Mouse (Mus musculus) limb, embryonic 11.5 days (tissue): Measurements from ENCODE around the gene Adssl1. TPM values are rescaled to one million over a fixed set of nuclear protein-coding genes. Genes with fewer than 3 reads are reported as not detected.
A peak's percentile ranks its signal among the peaks of the same experiment; 100 is the strongest.

ENCODE experiments used
- ATAC-seq: fragments of 200-750 bp; cut with Nextera tagmentation; 2 replicates; pipeline ENCODE4 v1.8.0; 2017; ENCODE audit warnings: low read depth; ENCODE audit not compliant: insufficient number of reproducible peaks, low FRiP score, low TSS enrichment
- DNase-seq: peaks from one replicate; pipeline ENCODE4 v3.0.0-alpha.2; 2015; ENCODE audit warnings: low spot score
- H3K27ac ChIP-seq: fragments of 300-500 bp; sonication (generic); replicated peaks from 2 replicates; pipeline ENCODE4 v1.5.1; 2014; ENCODE audit warnings: low read depth, mild to moderate bottlenecking, low read length
- H3K27me3 ChIP-seq: fragments of 300-500 bp; sonication (generic); 2 replicates; pipeline ENCODE4 v1.6.1; 2014; ENCODE audit warnings: mild to moderate bottlenecking, low read length, mixed read lengths; ENCODE audit not compliant: control insufficient read depth, insufficient read depth
- H3K36me3 ChIP-seq: fragments of 300-500 bp; sonication (generic); 2 replicates; pipeline ENCODE4 v1.6.1; 2014; ENCODE audit warnings: mild to moderate bottlenecking, low read length, moderate library complexity, mixed read lengths; ENCODE audit not compliant: control insufficient read depth, insufficient read depth
- H3K4me1 ChIP-seq: fragments of 300-500 bp; sonication (generic); 2 replicates; pipeline ENCODE4 v1.6.1; 2014; ENCODE audit warnings: low read length, mixed read lengths; ENCODE audit not compliant: control insufficient read depth, insufficient read depth
- H3K4me2 ChIP-seq: fragments of 300-500 bp; sonication (generic); 2 replicates; pipeline ENCODE4 v1.6.1; 2014; ENCODE audit warnings: low read depth, mild to moderate bottlenecking, moderate library complexity; ENCODE audit not compliant: severe bottlenecking
- H3K4me3 ChIP-seq: fragments of 300-500 bp; sonication (generic); 2 replicates; pipeline ENCODE4 v1.5.1; 2014; ENCODE audit warnings: low read depth, low read length
- H3K9ac ChIP-seq: fragments of 300-500 bp; sonication (generic); 2 replicates; pipeline ENCODE4 v1.6.1; 2014; ENCODE audit warnings: mild to moderate bottlenecking, low read length
- H3K9me3 ChIP-seq: fragments of 300-500 bp; sonication (generic); 2 replicates; pipeline ENCODE4 v1.6.1; 2016; ENCODE audit warnings: low read length; ENCODE audit not compliant: control insufficient read depth
- WGBS: fragments of 180-500 bp; shearing (Covaris S2); extraction: QIAGEN DNeasy Blood & Tissue Kit; methylation state at CpG from one replicate; pipeline ENCODE4 v1.1.7; 2014; 5-methylcytosine and 5-hydroxymethylcytosine counted together
- polyA plus RNA-seq: library from polyadenylated mRNA; unstranded; fragments of >200 nt; fragmentation: Nextera tagmentation; extraction: Ambion mirVana; gene quantifications from 2 replicates; pipeline ENCODE4 v1.2.1, GENCODE M21; 2014

The Adssl1 gene
- polyA plus RNA-seq, 1 experiment from 2014 or later: 4.4 TPM

GRCm38 (mm10) chr12:112670718-112671393 is 51.0 kb downstream of the Adssl1 start:
- H3K4me1 ChIP-seq: peaks cover 32% of the 10 kb centered on the region
- 0 out of 2 replicates have a peak overlapping the region, but pooled peaks have one; percentile 1 for H3K4me3 ChIP-seq
- peaks cover 24% of the 10 kb centered on the region for H3K36me3 ChIP-seq
- no peaks in the 10 kb centered on the region for H3K27me3 ChIP-seq
- WGBS: 37% methylated on average over 7 of the region's 9 CpGs
- DNase-seq: no peak
- no peak overlapping the region for H3K4me2 ChIP-seq
- 0 out of 2 replicates have a peak overlapping the region, but pooled peaks have one; percentile 8 for H3K9ac ChIP-seq
- ATAC-seq: no peak
- H3K9me3 ChIP-seq: no peaks in the 10 kb centered on the region
- H3K27ac ChIP-seq: 0 out of 2 replicates have a peak overlapping the region, but pooled peaks have one; percentile 26

- Histone ChIP-seq H3K4me1 (peaks cover 32% of the 10 kb centered on the region), H3K4me3 (peak overlapping the region; percentile 10; the same call in 1 of the 2 replicates), H3K36me3 (peaks cover 23% of the 10 kb centered on the region), H3K4me2 (peak overlapping the region; percentile 88; the same call in 1 of the 2 replicates), H3K9ac (no peak overlapping the region), H3K27ac (no peak overlapping the region), H3K9me3 (no peaks in the 10 kb centered on the region), H3K27me3 (no peaks in the 10 kb centered on the region)
- ATAC-seq (no peak), DNase-seq (no peak)
- WGBS: 74% methylated on average over 7 of the region's 7 CpGs
Observed at GRCm38 (mm10) chr12:112671891-112672290, 52.0 kb downstream of the Adssl1 start.

- Histone ChIP-seq H3K4me2 (peak overlapping the region; percentile 88), H3K27me3 (peaks cover 10% of the 10 kb centered on the region), H3K27ac (peak overlapping the region; percentile 85), H3K9me3 (no peaks in the 10 kb centered on the region), H3K36me3 (peaks cover 18% of the 10 kb centered on the region), H3K9ac (peak overlapping the region; percentile 99), H3K4me3 (peak overlapping the region; percentile 92), H3K4me1 (peaks cover 32% of the 10 kb centered on the region)
- ATAC-seq: peak; percentile 7; the same call in 1 of the 2 replicates
- DNase-seq: peak; percentile 52
- 13% methylated on average over 21 of the region's 21 CpGs for WGBS
Observed at GRCm38 (mm10) chr12:112672744-112673575, 53.1 kb downstream of the Adssl1 start.

- DNase-seq (peak; percentile 60), ATAC-seq (0 out of 2 replicates have a peak, but pooled peaks have one; percentile 18)
- Histone ChIP-seq H3K4me2 (peak overlapping the region; percentile 88), H3K36me3 (peaks cover 14% of the 10 kb centered on the region), H3K27ac (peak overlapping the region; percentile 85), H3K4me3 (peak overlapping the region; percentile 92), H3K9me3 (no peaks in the 10 kb centered on the region), H3K4me1 (peaks cover 32% of the 10 kb centered on the region), H3K9ac (peak overlapping the region; percentile 99), H3K27me3 (peaks cover 11% of the 10 kb centered on the region)
- WGBS: under 1% methylated on average over 68 of the region's 68 CpGs
Observed at GRCm38 (mm10) chr12:112673576-112674091, 53.8 kb downstream of the Adssl1 start.

GRCm38 (mm10) chr12:112674132-112675011 is 54.5 kb downstream of the Adssl1 start, which contains the start of gene Akt1:
Gene Akt1 (minus strand): TSS chr12:112674884.
- Histone ChIP-seq H3K9me3 (no peaks in the 10 kb centered on the region), H3K36me3 (peaks cover 10% of the 10 kb centered on the region), H3K27ac (peak within 1 kb of the TSS; percentile 85), H3K4me2 (peak within 1 kb of the TSS; percentile 88), H3K27me3 (peaks cover 17% of the 10 kb centered on the region), H3K4me1 (peaks cover 34% of the 10 kb centered on the region), H3K4me3 (peak within 1 kb of the TSS; percentile 92), H3K9ac (peak within 1 kb of the TSS; percentile 99)
- ATAC-seq: 0 out of 2 replicates have a peak, but pooled peaks have one; percentile 8
- peak; percentile 71 for DNase-seq
- under 1% methylated on average over 50 of the region's 70 CpGs for WGBS

GRCm38 (mm10) chr12:112675245-112676035 is 55.6 kb downstream of the Adssl1 start:
- no peaks in the 10 kb centered on the region for H3K9me3 ChIP-seq
- peaks cover 36% of the 10 kb centered on the region for H3K4me1 ChIP-seq
- H3K27ac ChIP-seq: peak overlapping the region; percentile 85
- H3K27me3 ChIP-seq: peaks cover 28% of the 10 kb centered on the region
- 15% methylated on average over 18 of the region's 18 CpGs for WGBS
- peaks cover 2% of the 10 kb centered on the region; the same call in 1 of the 2 replicates for H3K36me3 ChIP-seq
- H3K4me3 ChIP-seq: peak overlapping the region; percentile 92
- DNase-seq (peak; percentile 89), ATAC-seq (0 out of 2 replicates have a peak, but pooled peaks have one; percentile 3)
- peak overlapping the region; percentile 99; the same call in 1 of the 2 replicates for H3K9ac ChIP-seq
- H3K4me2 ChIP-seq: peak overlapping the region; percentile 88

GRCm38 (mm10) chr12:112677076-112677475 is 57.2 kb downstream of the Adssl1 start:
- H3K4me1 ChIP-seq: peaks cover 23% of the 10 kb centered on the region
- no peak overlapping the region for H3K4me3 ChIP-seq
- H3K9ac ChIP-seq: no peak overlapping the region
- no peaks in the 10 kb centered on the region for H3K36me3 ChIP-seq
- no peak for ATAC-seq
- H3K27ac ChIP-seq: no peak overlapping the region
- WGBS: 60% methylated on average over 5 of the region's 5 CpGs
- peaks cover 41% of the 10 kb centered on the region for H3K27me3 ChIP-seq
- DNase-seq: no peak
- H3K4me2 ChIP-seq: no peak overlapping the region
- no peaks in the 10 kb centered on the region for H3K9me3 ChIP-seq
